ENCODE assay signal across 8 mouse cellular contexts in the genomic region with DNA sequence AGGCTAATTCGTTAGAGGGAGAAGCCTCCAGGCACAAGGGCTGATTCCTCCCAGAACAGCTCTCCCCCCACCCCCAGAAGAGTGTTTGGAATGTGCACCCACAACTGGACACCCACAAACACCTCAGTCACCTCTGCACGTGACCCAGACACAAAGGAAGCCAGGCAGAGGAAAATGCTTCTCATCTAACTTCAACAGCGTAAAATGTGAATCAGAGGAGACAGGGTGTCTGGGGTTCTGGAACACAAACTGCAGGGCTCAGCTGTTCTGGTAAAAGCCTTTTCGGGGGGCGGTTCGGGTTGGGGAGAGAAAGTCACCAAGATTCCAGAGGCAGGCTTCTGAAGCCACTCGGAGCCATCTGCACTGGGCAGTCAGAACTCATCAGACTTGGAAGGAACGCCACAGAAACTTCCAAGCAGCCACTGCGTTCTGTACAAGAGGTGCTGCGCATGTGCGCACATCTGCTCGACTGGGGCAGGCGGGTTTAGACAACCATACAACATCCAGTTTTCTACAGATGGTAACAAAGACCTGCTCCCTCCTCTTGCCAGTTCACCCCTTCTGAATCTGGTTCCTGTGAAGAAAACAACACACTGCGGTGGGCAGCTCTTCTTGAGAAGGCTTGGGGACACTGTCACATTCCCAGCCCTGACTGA. TPM values are rescaled to one million over a fixed set of nuclear protein-coding genes. Genes with fewer than 3 reads are reported as not detected.
DNase-seq lines count a peak whose midpoint lies in the region; ATAC-seq lines count a peak whose summit lies in the region.

No protein-coding gene starts in this region.

- ATAC-seq in hindbrain, embryonic 12.5 days (ENCODE audit: low FRiP score) = no peak; the same call in 1 of the 2 replicates

- H3K4me2 ChIP-seq in hindbrain, embryonic 12.5 days (replicated peaks) = no peak overlapping the region

- H3K27me3 ChIP-seq in hindbrain, embryonic 10.5 days (ENCODE audit: insufficient read depth, poor library complexity, severe bottlenecking) = peaks cover 3% of the 10 kb centered on the region; the same call in 1 of the 2 replicates
- no peaks in the 10 kb centered on the region for H3K27me3 ChIP-seq in hindbrain, embryonic 12.5 days

- H3K9me3 ChIP-seq in hindbrain, embryonic 10.5 days = no peaks in the 10 kb centered on the region
- H3K9me3 ChIP-seq in hindbrain, embryonic 12.5 days (replicated peaks) = no peaks in the 10 kb centered on the region

- H3K36me3 ChIP-seq in hindbrain, embryonic 10.5 days = no peaks in the 10 kb centered on the region
- H3K36me3 ChIP-seq in hindbrain, embryonic 12.5 days = no peaks in the 10 kb centered on the region

- peak overlapping the region; percentile 57; the same call in 1 of the 2 replicates for H3K27ac ChIP-seq in hindbrain, embryonic 10.5 days
- H3K27ac ChIP-seq in hindbrain, embryonic 12.5 days = no peak overlapping the region

- no peak overlapping the region for H3K4me3 ChIP-seq in hindbrain, embryonic 10.5 days
- H3K4me3 ChIP-seq in hindbrain, embryonic 12.5 days = no peak overlapping the region

- intact Hi-C loops in left cerebral cortex, postnatal 14 days (cut with DNase I) = no loop called here

- peak; percentile 25 for DNase-seq in hindbrain, embryonic 10.5 days (ENCODE audit: low spot score)
- peak; percentile 16 for DNase-seq in urinary bladder, postnatal 25 days (ENCODE audit: low spot score)
- DNase-seq in urinary bladder, adult 18-20 months (ENCODE audit: low spot score in 2 of 2) = no peak
- peak; percentile 28 to 49 for DNase-seq in left cerebral cortex, postnatal 14 days (ENCODE audit: low spot score in 2 of 2)
- DNase-seq in retina, postnatal 1 day = peak; percentile 28
- no peak for DNase-seq in cerebellum, adult 11-12 months
- no peak for DNase-seq in frontal cortex, postnatal 10 days (ENCODE audit: low spot score in 2 of 2)

- no peak overlapping the region for H3K9ac ChIP-seq in hindbrain, embryonic 12.5 days

- WGBS in hindbrain, embryonic 10.5 days = 52% methylated on average over 14 of the region's 14 CpGs
- WGBS in hindbrain, embryonic 12.5 days = 49% methylated on average over 14 of the region's 14 CpGs

- H3K4me1 ChIP-seq in hindbrain, embryonic 10.5 days (replicated peaks) = peaks cover 17% of the 10 kb centered on the region
- peaks cover 14% of the 10 kb centered on the region for H3K4me1 ChIP-seq in hindbrain, embryonic 12.5 days

RNA-seq across cellular contexts. Expression of a gene that starts 56.0 kb away (rescaled TPM):
- not detected in 2 replicates for polyA plus RNA-seq in hindbrain, embryonic 10.5 days (2016; fragmentation: Nextera tagmentation; extraction: Ambion mirVana)
- polyA plus RNA-seq in hindbrain, embryonic 12.5 days (2016; fragmentation: Nextera tagmentation; extraction: Ambion mirVana) = 0.12 TPM in 1 of 2 replicates, not detected in the other
- total RNA-seq in left cerebral cortex, postnatal 14 days (2021) = under 1 TPM; 0.24 to 0.27 TPM

RNA-seq across cellular contexts. Expression of a gene that starts 59.7 kb away (rescaled TPM):
- 3.6 and 4.3 TPM in 2 replicates for polyA plus RNA-seq in hindbrain, embryonic 10.5 days (2016; fragmentation: Nextera tagmentation; extraction: Ambion mirVana)
- 6.5 and 7.8 TPM in 2 replicates for polyA plus RNA-seq in hindbrain, embryonic 12.5 days (2016; fragmentation: Nextera tagmentation; extraction: Ambion mirVana)
- 1 to 10 TPM; 5.6 to 7.3 TPM for total RNA-seq in left cerebral cortex, postnatal 14 days (2021)

Comparison
In these comparisons a context has a peak if more than half of its experiments do, and no peak if none do; other contexts are left out.
1. DNase-seq: peak in hindbrain, embryonic 10.5 days (single experiment), urinary bladder, postnatal 25 days (single experiment), left cerebral cortex, postnatal 14 days (2 of 2) and retina, postnatal 1 day (single experiment); none in urinary bladder, adult 18-20 months (0 of 2), cerebellum, adult 11-12 months (single experiment) and frontal cortex, postnatal 10 days (0 of 2).